Mouse (Mus musculus): ENCODE data around the gene Plekho2. TPM values are rescaled to one million over a fixed set of nuclear protein-coding genes. Genes with fewer than 3 reads are reported as not detected.

Gene Plekho2
- polyA plus RNA-seq (2014; fragmentation: Illumina TruSeq; extraction: RNeasy Lipid Tissue Mini Kit (QIAGEN cat#74804); ENCODE audit: low read depth, low replicate concordance): 5.0 TPM

DNA sequence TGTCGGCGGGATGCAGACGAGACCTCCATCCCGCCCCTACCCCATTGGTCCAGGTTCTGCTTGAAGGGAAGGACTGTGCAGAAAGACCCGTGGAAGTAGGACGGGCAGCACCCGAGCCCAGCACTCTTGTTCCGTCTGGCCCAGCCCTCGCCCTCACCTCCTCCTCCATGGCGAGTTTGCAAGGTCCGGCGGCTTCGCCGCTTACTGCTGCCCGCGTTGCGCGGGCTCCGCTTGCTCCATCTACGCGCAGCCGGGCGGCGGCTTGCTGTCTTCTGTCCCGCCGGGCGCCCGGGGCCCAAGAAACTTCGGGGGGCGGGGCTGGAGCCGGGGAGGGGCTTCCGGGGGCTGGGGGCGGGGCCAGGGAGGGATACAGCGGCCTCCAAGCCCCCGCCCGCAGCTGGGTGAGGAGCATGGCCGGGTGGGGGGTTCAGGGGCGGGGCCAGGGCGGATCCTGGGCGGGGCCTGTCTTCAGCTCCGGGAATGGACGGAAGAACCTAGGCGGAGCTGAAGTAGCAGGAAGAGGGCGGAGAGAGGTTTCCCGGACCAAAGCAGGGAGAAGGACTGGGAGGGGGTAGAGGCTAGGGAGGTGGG lies at the start of gene Plekho2:
TSS of gene Plekho2 (minus strand) at position 260 of the 591 bp plus-strand sequence.

DNA sequence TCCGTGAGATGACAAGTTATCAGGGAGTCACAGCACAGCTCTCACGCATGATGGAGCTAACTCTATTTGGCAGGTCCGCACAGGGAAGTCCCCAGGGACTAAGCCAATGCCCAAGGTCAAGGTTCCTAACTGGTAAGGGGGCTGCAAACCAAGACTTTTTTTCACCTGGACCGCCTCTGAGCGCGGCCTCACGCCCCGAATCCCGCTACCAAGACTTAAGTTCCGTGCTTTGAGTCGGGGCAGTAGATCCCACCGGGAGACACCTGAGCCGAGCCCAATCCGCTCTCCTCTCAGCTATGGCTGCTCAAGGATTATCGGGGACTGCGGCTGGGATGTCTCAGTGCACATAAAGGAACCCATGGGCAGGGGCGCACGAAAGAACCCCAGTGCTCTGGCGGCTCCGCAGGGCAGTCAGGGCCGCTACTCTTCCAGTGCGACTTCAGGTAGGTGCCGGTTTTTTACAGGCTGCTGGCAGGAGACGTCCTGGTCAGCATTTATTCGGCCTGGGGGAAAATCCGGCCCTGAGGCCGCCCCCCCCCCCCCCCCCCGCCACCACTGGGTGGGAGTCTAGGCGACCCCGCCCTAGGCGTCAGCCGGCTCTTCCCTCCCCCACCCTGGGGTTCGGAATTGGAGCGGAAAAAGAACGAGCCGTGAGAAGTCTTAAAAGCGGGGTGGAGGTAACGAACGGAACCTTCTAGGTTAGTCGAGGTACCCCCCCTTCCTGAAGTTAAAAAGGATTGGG lies 49.4 kb upstream of the Plekho2 start, which contains the start of gene Rbpms2:
TSS of gene Rbpms2 (plus strand) at position 624 of the 742 bp plus-strand sequence.

DNA sequence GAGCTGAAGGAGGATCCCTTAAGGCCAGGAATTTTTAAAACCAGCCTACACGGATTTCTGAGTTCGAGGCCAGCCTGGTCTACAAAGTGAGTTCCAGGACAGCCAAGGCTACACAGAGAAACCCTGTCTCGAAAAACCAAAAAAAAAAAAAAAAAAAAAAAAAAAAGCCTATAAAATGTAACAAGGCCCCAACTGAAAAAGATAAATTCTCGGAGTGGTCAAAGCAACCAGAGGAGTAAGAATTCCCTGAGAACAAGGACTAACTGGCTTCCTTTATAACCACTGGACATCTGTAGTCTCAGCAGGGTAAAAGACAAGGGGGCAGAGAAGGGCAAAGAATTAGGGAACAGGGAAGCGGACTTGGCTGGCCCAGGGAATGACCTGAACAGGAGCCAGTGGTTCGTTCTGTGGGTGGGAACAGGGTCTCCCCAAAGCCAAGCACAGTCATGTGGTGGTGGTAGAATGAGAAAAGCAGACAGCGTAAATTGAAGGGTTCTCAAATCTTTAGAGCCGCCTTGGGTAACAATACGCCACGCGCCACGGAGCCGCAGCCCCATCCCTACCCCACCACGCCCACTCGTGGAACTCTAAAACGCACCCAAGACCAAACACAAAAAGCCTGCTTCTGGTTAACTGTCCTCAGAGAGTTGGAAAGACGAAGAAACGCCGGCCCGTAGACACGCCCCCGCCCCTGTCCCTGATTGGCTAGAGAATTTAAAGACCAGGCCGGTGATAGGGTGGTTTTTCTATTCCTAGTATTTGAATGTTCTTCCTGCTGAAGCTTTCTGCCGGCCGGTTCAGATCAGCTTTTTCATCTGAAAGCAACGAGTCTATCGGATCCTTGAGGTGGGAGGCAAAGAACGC lies 6.8 kb upstream of the Plekho2 start, which contains the start of gene Pif1:
TSS of gene Pif1 (plus strand) at position 755 of the 864 bp plus-strand sequence.

DNA sequence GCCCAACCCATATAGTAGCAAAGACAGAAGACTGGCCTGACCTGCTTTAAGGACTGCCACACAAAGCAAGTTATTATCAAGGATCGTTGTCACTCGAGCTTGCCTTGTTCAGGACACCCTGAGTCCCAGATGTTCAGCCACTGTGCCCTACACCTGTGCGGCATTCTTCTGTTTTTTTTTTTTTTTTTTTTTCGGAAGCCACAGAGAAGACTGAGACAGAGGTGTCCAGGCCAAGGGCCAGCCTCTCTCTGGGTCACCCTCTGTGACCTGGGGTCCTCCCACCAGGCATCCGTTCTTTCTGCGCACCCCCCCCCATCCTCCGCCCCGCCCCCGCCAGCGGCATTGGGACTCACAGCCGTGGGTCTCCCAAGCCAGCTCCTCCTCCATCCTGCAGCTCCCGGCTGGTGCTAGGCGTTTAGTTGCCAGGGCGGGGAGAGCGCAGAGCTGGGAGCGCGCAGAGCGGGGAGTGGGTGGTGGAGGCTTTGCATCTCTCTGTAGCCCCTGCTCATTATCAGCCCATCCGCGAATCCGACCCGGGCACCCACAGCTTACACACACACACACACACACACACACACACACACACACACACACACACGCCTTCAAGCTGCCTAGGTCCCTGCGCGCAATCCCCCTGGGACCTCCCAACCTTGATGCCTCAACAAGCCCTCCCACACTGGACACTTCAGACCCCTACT lies 59.9 kb downstream of the Plekho2 start, which contains the start of gene Ankdd1a:
TSS of gene Ankdd1a (minus strand) at position 387 of the 698 bp plus-strand sequence.

Other genes starting within 250 kb of the Plekho2 start
- 10.5 TPM for gene Pdcd7, start 233.9 kb downstream of the Plekho2 start, polyA plus RNA-seq (2014; fragmentation: Illumina TruSeq; extraction: RNeasy Lipid Tissue Mini Kit (QIAGEN cat#74804); ENCODE audit: low read depth, low replicate concordance)
- gene Ubap1l, start 219.0 kb downstream of the Plekho2 start, polyA plus RNA-seq (2014; fragmentation: Illumina TruSeq; extraction: RNeasy Lipid Tissue Mini Kit (QIAGEN cat#74804); ENCODE audit: low read depth, low replicate concordance): 1.2 TPM
- 0.29 TPM for gene Kbtbd13, start 188.4 kb downstream of the Plekho2 start, polyA plus RNA-seq (2014; fragmentation: Illumina TruSeq; extraction: RNeasy Lipid Tissue Mini Kit (QIAGEN cat#74804); ENCODE audit: low read depth, low replicate concordance)
- 3.7 TPM for gene Rasl12, start 181.5 kb downstream of the Plekho2 start, polyA plus RNA-seq (2014; fragmentation: Illumina TruSeq; extraction: RNeasy Lipid Tissue Mini Kit (QIAGEN cat#74804); ENCODE audit: low read depth, low replicate concordance)
- not detected for gene Slc51b, start 157.1 kb downstream of the Plekho2 start, polyA plus RNA-seq (2014; fragmentation: Illumina TruSeq; extraction: RNeasy Lipid Tissue Mini Kit (QIAGEN cat#74804); ENCODE audit: low read depth, low replicate concordance)
- 13.8 TPM for gene Mtfmt, start 144.3 kb downstream of the Plekho2 start, polyA plus RNA-seq (2014; fragmentation: Illumina TruSeq; extraction: RNeasy Lipid Tissue Mini Kit (QIAGEN cat#74804); ENCODE audit: low read depth, low replicate concordance)
- 137 TPM for gene Spg21, start 119.1 kb downstream of the Plekho2 start, polyA plus RNA-seq (2014; fragmentation: Illumina TruSeq; extraction: RNeasy Lipid Tissue Mini Kit (QIAGEN cat#74804); ENCODE audit: low read depth, low replicate concordance)
- not detected for gene Ankdd1a, start 59.8 kb downstream of the Plekho2 start, polyA plus RNA-seq (2014; fragmentation: Illumina TruSeq; extraction: RNeasy Lipid Tissue Mini Kit (QIAGEN cat#74804); ENCODE audit: low read depth, low replicate concordance)
- gene Pif1, start 7.1 kb upstream of the Plekho2 start, polyA plus RNA-seq (2014; fragmentation: Illumina TruSeq; extraction: RNeasy Lipid Tissue Mini Kit (QIAGEN cat#74804); ENCODE audit: low read depth, low replicate concordance): not detected
- 25.7 TPM for gene Rbpms2, start 49.6 kb upstream of the Plekho2 start, polyA plus RNA-seq (2014; fragmentation: Illumina TruSeq; extraction: RNeasy Lipid Tissue Mini Kit (QIAGEN cat#74804); ENCODE audit: low read depth, low replicate concordance)
- gene Oaz2, start 88.0 kb upstream of the Plekho2 start, polyA plus RNA-seq (2014; fragmentation: Illumina TruSeq; extraction: RNeasy Lipid Tissue Mini Kit (QIAGEN cat#74804); ENCODE audit: low read depth, low replicate concordance): 79.7 TPM
- gene Zfp609, start 247.5 kb upstream of the Plekho2 start, polyA plus RNA-seq (2014; fragmentation: Illumina TruSeq; extraction: RNeasy Lipid Tissue Mini Kit (QIAGEN cat#74804); ENCODE audit: low read depth, low replicate concordance): 11.5 TPM

Data from adrenal gland, adult 10 weeks (tissue).